Mouse (Mus musculus) liver, embryonic 16.5 days (tissue): Measurements from ENCODE around the gene Rab5c. TPM values are rescaled to one million over a fixed set of nuclear protein-coding genes. Genes with fewer than 3 reads are reported as not detected.
A peak's percentile ranks its signal among the peaks of the same experiment; 100 is the strongest.

Source experiments
- ATAC-seq: fragments of 200-750 bp; cut with Nextera tagmentation; 2 replicates; pipeline ENCODE4 v1.8.0; 2017; ENCODE audit warnings: low read depth, mild to moderate bottlenecking, moderate number of reproducible peaks, moderate library complexity
- H3K27ac ChIP-seq: fragments of 300-500 bp; sonication (generic); 2 replicates; pipeline ENCODE4 v1.5.1; 2014; ENCODE audit warnings: mild to moderate bottlenecking, low read length
- H3K27me3 ChIP-seq: fragments of 300-500 bp; sonication (generic); 2 replicates; pipeline ENCODE4 v1.6.1; 2014; ENCODE audit warnings: low read depth, low read length, mixed read lengths; ENCODE audit not compliant: control insufficient read depth, insufficient read depth
- H3K36me3 ChIP-seq: fragments of 300-500 bp; sonication (generic); 2 replicates; pipeline ENCODE4 v1.6.1; 2014; ENCODE audit warnings: mild to moderate bottlenecking; ENCODE audit not compliant: control insufficient read depth, insufficient read depth
- H3K4me1 ChIP-seq: fragments of 300-500 bp; sonication (generic); 2 replicates; pipeline ENCODE4 v1.6.1; 2014; ENCODE audit warnings: low read depth, low read length, mixed read lengths; ENCODE audit not compliant: control insufficient read depth
- H3K4me2 ChIP-seq: fragments of 300-500 bp; sonication (generic); 2 replicates; pipeline ENCODE4 v1.6.1; 2014; ENCODE audit warnings: low read depth, low read length, mixed read lengths
- H3K4me3 ChIP-seq: fragments of 300-500 bp; sonication (generic); 2 replicates; pipeline ENCODE4 v1.5.1; 2014; ENCODE audit warnings: low read depth, mild to moderate bottlenecking, low read length
- H3K9ac ChIP-seq: fragments of 300-500 bp; sonication (generic); 2 replicates; pipeline ENCODE4 v1.6.1; 2014; ENCODE audit warnings: low read depth, low read length
- H3K9me3 ChIP-seq: fragments of 300-500 bp; sonication (generic); replicated peaks from 2 replicates; pipeline ENCODE4 v1.6.1; 2016; ENCODE audit warnings: low read length; ENCODE audit not compliant: control insufficient read depth
- WGBS: fragments of 180-500 bp; shearing (Covaris S2); extraction: QIAGEN DNeasy Blood & Tissue Kit; methylation state at CpG from one replicate; pipeline ENCODE4 v1.1.7; 2014; ENCODE audit not compliant: insufficient replicate concordance; 5-methylcytosine and 5-hydroxymethylcytosine counted together
- polyA plus RNA-seq: library from polyadenylated mRNA; unstranded; fragments of >200 nt; fragmentation: Nextera tagmentation; extraction: Ambion mirVana; gene quantifications from 2 replicates; pipeline ENCODE4 v1.2.1, GENCODE M21; 2015

Rab5c gene
- polyA plus RNA-seq, 1 experiment from 2014 or later = 21.9 TPM

GRCm38 (mm10) chr11:100746546-100746945 is 8.5 kb upstream of the Rab5c start:
- H3K27me3 ChIP-seq = peaks cover 18% of the 10 kb centered on the region
- 80% methylated on average over 10 of the region's 10 CpGs for WGBS

GRCm38 (mm10) chr11:100745085-100745484 is 7.1 kb upstream of the Rab5c start:
- peaks cover 14% of the 10 kb centered on the region for H3K27me3 ChIP-seq
- ATAC-seq = no peak
- H3K9me3 ChIP-seq = no peaks in the 10 kb centered on the region
- 15% methylated on average over 6 of the region's 6 CpGs for WGBS
- H3K4me1 ChIP-seq = peaks cover 8% of the 10 kb centered on the region
- H3K4me2 ChIP-seq = no peak overlapping the region
- no peak overlapping the region for H3K27ac ChIP-seq
- H3K9ac ChIP-seq = no peak overlapping the region
- H3K4me3 ChIP-seq = no peak overlapping the region
- H3K36me3 ChIP-seq = no peaks in the 10 kb centered on the region

More at GRCm38 (mm10) chr11:100746546-100746945, 8.5 kb upstream of the Rab5c start:
- Histone ChIP-seq H3K27ac (no peak overlapping the region), H3K4me2 (no peak overlapping the region), H3K36me3 (no peaks in the 10 kb centered on the region), H3K4me3 (no peak overlapping the region), H3K4me1 (peaks cover 8% of the 10 kb centered on the region), H3K9me3 (no peaks in the 10 kb centered on the region), H3K9ac (no peak overlapping the region)
- ATAC-seq = no peak

GRCm38 (mm10) chr11:100741348-100741747 is 3.3 kb upstream of the Rab5c start:
- Histone ChIP-seq H3K9me3 (no peaks in the 10 kb centered on the region), H3K9ac (no peak overlapping the region), H3K4me1 (peaks cover 19% of the 10 kb centered on the region), H3K27me3 (no peaks in the 10 kb centered on the region), H3K4me2 (no peak overlapping the region), H3K36me3 (no peaks in the 10 kb centered on the region), H3K27ac (no peak overlapping the region), H3K4me3 (no peak overlapping the region)
- 66% methylated on average over 6 of the region's 6 CpGs for WGBS
- no peak for ATAC-seq

GRCm38 (mm10) chr11:100738749-100739148 is 734 bp upstream of the Rab5c start:
- H3K9ac ChIP-seq = peak overlapping the region; percentile 57
- H3K9me3 ChIP-seq = no peaks in the 10 kb centered on the region
- no peak for ATAC-seq
- H3K4me2 ChIP-seq = peak overlapping the region; percentile 85
- WGBS = 23% methylated on average over 5 of the region's 5 CpGs
- no peaks in the 10 kb centered on the region for H3K36me3 ChIP-seq
- H3K27ac ChIP-seq = peak overlapping the region; percentile 85
- peak overlapping the region; percentile 82 for H3K4me3 ChIP-seq
- peaks cover 35% of the 10 kb centered on the region for H3K4me1 ChIP-seq
- no peaks in the 10 kb centered on the region for H3K27me3 ChIP-seq

- Histone ChIP-seq H3K9ac (peak overlapping the region; percentile 89), H3K9me3 (no peaks in the 10 kb centered on the region), H3K4me3 (peak overlapping the region; percentile 82), H3K4me2 (peak overlapping the region; percentile 89), H3K4me1 (peaks cover 43% of the 10 kb centered on the region), H3K27me3 (no peaks in the 10 kb centered on the region), H3K27ac (peak overlapping the region; percentile 88), H3K36me3 (peaks cover 9% of the 10 kb centered on the region)
- ATAC-seq = peak; percentile 54
- under 1% methylated on average over 13 of the region's 13 CpGs for WGBS
Measured at GRCm38 (mm10) chr11:100737105-100737733, 796 bp downstream of the Rab5c start.

DNA sequence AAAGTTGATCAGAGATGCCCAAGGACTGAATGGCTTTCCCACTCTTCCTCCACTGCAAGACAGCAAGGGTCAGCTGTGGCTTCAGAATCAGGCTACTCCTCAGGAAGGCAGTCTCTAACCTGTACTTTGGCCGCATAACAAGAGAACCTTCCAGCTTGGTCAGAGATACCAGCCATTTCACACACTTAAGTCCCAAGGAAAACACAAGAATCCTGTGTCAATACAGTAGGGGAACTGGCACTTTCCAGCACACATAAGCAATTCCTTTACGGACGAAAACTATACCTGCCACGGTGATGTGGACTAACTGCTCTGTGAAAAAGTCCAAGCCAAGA is 1.3 kb downstream of the Rab5c start:
- Histone ChIP-seq H3K9me3 (no peaks in the 10 kb centered on the region), H3K9ac (peak overlapping the region; percentile 89), H3K27me3 (no peaks in the 10 kb centered on the region), H3K36me3 (peaks cover 9% of the 10 kb centered on the region), H3K27ac (peak overlapping the region; percentile 88), H3K4me1 (peaks cover 45% of the 10 kb centered on the region), H3K4me2 (peak overlapping the region; percentile 89), H3K4me3 (peak overlapping the region; percentile 82)
- 29% methylated on average over 4 of the region's 4 CpGs for WGBS
- ATAC-seq = no peak

- 21% methylated on average over 14 of the region's 14 CpGs for WGBS
- H3K4me2 ChIP-seq = peak overlapping the region; percentile 89
- peaks cover 9% of the 10 kb centered on the region for H3K36me3 ChIP-seq
- H3K9ac ChIP-seq = peak overlapping the region; percentile 89
- no peaks in the 10 kb centered on the region for H3K27me3 ChIP-seq
- H3K27ac ChIP-seq = peak overlapping the region; percentile 88
- ATAC-seq = no peak
- H3K4me3 ChIP-seq = peak overlapping the region; percentile 82
- H3K9me3 ChIP-seq = no peaks in the 10 kb centered on the region
- H3K4me1 ChIP-seq = peaks cover 45% of the 10 kb centered on the region
Measured at GRCm38 (mm10) chr11:100735954-100736745, 1.9 kb downstream of the Rab5c start.

DNA sequence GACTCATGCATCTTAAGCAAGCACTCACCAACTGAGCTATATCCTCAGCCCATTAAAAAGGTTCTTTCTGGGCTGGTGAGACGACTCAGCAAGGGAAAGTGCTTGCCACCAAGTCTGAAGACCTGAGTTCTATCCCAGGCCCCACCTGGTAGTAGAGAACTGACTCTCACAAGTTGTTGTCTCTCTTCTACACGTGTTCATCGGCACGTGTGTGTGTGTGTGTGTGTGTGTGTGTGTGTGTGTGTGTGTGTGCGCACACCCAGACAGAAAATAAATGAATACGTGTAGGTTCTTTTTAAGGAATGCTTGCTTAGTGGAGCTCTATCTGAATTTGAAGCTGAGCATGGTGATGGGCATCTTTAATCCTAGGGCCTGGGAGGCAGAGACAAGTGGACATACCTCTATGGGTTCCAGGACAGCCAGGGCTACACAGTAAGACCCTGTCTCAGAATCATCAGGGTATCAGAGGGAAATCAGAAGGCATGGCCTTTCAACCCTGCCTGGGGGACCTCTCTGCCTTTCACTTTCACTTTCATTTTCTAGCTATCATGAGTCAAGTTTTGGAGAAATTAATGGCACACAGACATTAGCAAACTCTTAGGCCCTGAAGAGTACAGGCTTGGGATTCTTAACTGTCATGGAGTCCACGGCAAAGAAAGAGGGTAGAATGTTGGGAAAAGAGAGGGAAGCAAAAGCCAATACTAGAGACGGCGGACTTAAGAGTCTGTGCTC is 2.7 kb downstream of the Rab5c start:
- peak overlapping the region; percentile 82 for H3K4me3 ChIP-seq
- H3K36me3 ChIP-seq = peaks cover 9% of the 10 kb centered on the region
- H3K27ac ChIP-seq = peak overlapping the region; percentile 88
- no peaks in the 10 kb centered on the region for H3K9me3 ChIP-seq
- WGBS = 61% methylated on average over 9 of the region's 9 CpGs
- H3K4me1 ChIP-seq = peaks cover 51% of the 10 kb centered on the region
- peak overlapping the region; percentile 89 for H3K9ac ChIP-seq
- H3K4me2 ChIP-seq = peak overlapping the region; percentile 89
- ATAC-seq = no peak
- no peaks in the 10 kb centered on the region for H3K27me3 ChIP-seq
